Mouse (Mus musculus) midbrain, embryonic 15.5 days (tissue): ENCODE measurements at regions not wholly inside any gene's neighbourhood (a gene's known extent, or its start where the extent isn't known, plus 50 kb on each side); places are given as distances from the start of the nearest gene placed in this dataset.
A peak's percentile ranks its signal among the peaks of the same experiment; 100 is the strongest.

ENCODE experiments used
- ATAC-seq: fragments of 200-750 bp; cut with Nextera tagmentation; replicated peaks from 2 replicates; pipeline ENCODE4 v1.8.0; 2017; ENCODE audit warnings: moderate TSS enrichment
- H3K27ac ChIP-seq: fragments of 300-500 bp; sonication (generic); 2 replicates; pipeline ENCODE4 v1.5.1; 2015; ENCODE audit warnings: mild to moderate bottlenecking, inconsistent platforms
- H3K27me3 ChIP-seq: fragments of 300-500 bp; sonication (generic); replicated peaks from 2 replicates; pipeline ENCODE4 v1.6.1; 2015; ENCODE audit warnings: inconsistent platforms
- H3K36me3 ChIP-seq: fragments of 300-500 bp; sonication (generic); replicated peaks from 2 replicates; pipeline ENCODE4 v1.6.1; 2015; ENCODE audit warnings: inconsistent platforms
- H3K4me1 ChIP-seq: fragments of 300-500 bp; sonication (generic); 2 replicates; pipeline ENCODE4 v1.6.1; 2015; ENCODE audit warnings: inconsistent platforms
- H3K4me2 ChIP-seq: fragments of 300-500 bp; sonication (generic); 2 replicates; pipeline ENCODE4 v1.6.1; 2015; ENCODE audit warnings: inconsistent platforms, mild to moderate bottlenecking, moderate library complexity
- H3K4me3 ChIP-seq: fragments of 300-500 bp; sonication (generic); 2 replicates; pipeline ENCODE4 v1.5.1; 2015; ENCODE audit warnings: mild to moderate bottlenecking, inconsistent platforms
- H3K9ac ChIP-seq: fragments of 300-500 bp; sonication (generic); 2 replicates; pipeline ENCODE4 v1.6.1; 2015; ENCODE audit warnings: mild to moderate bottlenecking, inconsistent platforms
- H3K9me3 ChIP-seq: fragments of 300-500 bp; sonication (generic); 2 replicates; pipeline ENCODE4 v1.6.1; 2016; ENCODE audit warnings: inconsistent platforms
- WGBS: fragments of 180-500 bp; shearing (Covaris S2); methylation state at CpG from one replicate; pipeline ENCODE4 v1.1.7; 2015; ENCODE audit warnings: mixed read lengths; 5-methylcytosine and 5-hydroxymethylcytosine counted together

DNA sequence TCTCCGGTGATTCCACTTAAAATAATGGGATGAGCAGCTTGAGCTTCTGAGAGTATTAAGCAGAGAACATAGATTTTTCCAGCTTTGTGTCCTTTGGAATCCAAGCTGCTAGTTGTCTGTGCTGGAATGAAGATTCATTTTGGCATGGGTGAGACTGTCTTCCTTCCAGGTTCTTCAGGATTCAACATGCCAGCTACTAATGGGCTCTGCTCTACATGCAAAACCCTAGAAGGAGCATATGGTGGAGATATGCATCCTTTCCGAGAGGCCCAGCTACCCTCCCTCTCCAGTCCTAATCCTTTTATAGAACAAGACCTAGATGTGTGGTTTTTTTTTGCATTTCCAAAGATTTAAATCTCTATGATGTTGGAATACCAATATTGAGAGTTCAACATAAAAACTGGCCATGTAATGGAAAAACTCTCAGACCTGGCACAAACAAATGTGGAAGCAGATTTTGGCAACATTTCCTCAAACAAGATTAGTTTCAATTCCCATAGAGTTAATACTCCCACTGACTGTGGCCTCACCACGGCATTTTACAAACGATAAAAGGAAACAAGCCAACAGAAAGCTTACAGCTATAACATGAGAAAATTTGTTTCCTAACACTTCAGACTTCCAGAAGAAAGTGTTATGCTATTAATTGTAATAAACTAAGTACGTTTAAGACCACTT, 364.5 kb downstream of the Sv2b start:
- no peak overlapping the region for H3K27ac ChIP-seq
- ATAC-seq: no peak
- H3K4me1 ChIP-seq: no peaks in the 10 kb centered on the region
- no peaks in the 10 kb centered on the region for H3K27me3 ChIP-seq
- 71% methylated on average over 5 of the region's 5 CpGs for WGBS
- H3K9me3 ChIP-seq: no peaks in the 10 kb centered on the region
- no peak overlapping the region for H3K4me2 ChIP-seq
- H3K4me3 ChIP-seq: no peak overlapping the region
- H3K36me3 ChIP-seq: no peaks in the 10 kb centered on the region
- no peak overlapping the region for H3K9ac ChIP-seq

DNA sequence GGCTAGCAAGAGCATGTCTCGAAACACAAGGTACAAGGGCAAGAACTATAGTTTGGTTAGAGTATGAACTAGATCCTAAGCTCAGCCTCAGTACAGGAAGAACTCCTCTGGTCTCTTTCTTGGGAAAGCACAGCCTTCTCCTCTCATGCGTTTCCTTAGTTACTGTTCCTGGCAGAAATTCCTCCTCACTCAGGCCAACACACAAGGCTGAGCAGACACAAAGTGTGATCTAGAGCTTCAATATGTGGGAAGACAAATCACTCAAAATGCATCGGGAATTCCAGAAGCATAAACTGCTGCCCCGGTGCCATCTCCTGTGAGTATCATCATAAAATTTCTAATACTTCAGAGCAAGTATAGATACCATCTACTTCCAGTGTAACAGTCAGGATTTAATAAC, 366.1 kb downstream of the Sv2b start:
- H3K4me3 ChIP-seq: no peak overlapping the region
- H3K36me3 ChIP-seq: no peaks in the 10 kb centered on the region
- no peak overlapping the region for H3K9ac ChIP-seq
- WGBS: 74% methylated on average over 4 of the region's 4 CpGs
- H3K27ac ChIP-seq: no peak overlapping the region
- H3K9me3 ChIP-seq: no peaks in the 10 kb centered on the region
- no peaks in the 10 kb centered on the region for H3K27me3 ChIP-seq
- no peaks in the 10 kb centered on the region for H3K4me1 ChIP-seq
- H3K4me2 ChIP-seq: no peak overlapping the region
- ATAC-seq: no peak

DNA sequence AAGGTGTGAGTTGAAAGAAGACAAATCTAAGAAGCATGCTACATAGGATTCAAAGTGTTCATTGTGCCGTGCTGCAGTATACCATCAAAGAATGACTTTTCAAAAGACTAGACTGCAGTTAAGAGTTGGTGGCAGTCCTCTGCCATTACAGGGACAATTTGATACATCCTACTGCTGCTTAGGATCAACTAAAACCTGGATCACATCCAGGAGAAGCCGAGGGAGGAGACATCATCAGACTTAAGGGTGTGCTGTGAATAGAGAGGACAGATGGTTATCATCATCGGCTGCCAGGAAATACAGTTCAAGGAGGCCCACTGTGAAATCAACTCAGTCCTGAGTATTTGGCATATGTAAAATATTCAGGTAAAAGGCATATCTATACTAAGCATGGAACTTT, 366.9 kb downstream of the Sv2b start:
- Histone ChIP-seq H3K9me3 (no peaks in the 10 kb centered on the region), H3K4me1 (no peaks in the 10 kb centered on the region), H3K9ac (no peak overlapping the region), H3K4me2 (no peak overlapping the region), H3K36me3 (no peaks in the 10 kb centered on the region), H3K27ac (no peak overlapping the region), H3K4me3 (no peak overlapping the region), H3K27me3 (no peaks in the 10 kb centered on the region)
- ATAC-seq: no peak
- WGBS: 75% methylated on average over 3 of the region's 3 CpGs

DNA sequence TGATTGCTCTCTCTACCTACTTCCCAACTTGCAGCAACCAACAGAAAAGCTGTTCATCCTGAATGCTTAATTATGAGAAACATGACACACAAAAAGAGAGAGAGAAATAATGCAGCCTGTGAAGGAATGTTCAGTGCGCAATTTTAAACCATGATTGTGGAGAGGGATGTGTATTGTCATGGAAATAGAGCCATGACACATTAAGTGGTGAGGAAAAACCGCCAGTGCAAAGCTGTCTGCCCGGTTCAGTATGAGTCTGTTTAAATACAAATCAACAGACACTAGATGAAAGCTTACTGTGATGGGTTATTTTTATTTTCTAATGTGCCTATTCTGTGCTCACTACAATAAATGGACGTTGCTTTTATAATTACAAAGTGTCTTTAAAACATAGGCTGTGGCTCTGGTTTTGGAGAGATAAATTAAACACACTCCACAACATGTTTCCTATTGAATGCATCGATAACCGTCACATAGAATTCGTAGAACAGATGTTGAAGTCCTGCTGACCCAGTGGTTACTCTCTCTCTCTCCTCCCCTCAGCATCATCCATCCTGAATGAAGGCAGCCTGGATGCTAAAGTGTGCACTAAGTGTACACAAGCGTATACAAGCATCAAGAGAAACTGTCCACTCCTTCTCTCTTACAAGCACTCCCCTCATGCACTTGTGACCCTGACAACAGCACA, 374.7 kb upstream of the Slco3a1 start:
- Histone ChIP-seq H3K36me3 (no peaks in the 10 kb centered on the region), H3K4me3 (no peak overlapping the region), H3K4me2 (no peak overlapping the region), H3K27ac (peak overlapping the region; percentile 21; the same call in 1 of the 2 replicates), H3K27me3 (no peaks in the 10 kb centered on the region), H3K9ac (no peak overlapping the region), H3K9me3 (no peaks in the 10 kb centered on the region), H3K4me1 (peaks cover 8% of the 10 kb centered on the region; the same call in 1 of the 2 replicates)
- 39% methylated on average over 8 of the region's 8 CpGs for WGBS
- no peak for ATAC-seq

DNA sequence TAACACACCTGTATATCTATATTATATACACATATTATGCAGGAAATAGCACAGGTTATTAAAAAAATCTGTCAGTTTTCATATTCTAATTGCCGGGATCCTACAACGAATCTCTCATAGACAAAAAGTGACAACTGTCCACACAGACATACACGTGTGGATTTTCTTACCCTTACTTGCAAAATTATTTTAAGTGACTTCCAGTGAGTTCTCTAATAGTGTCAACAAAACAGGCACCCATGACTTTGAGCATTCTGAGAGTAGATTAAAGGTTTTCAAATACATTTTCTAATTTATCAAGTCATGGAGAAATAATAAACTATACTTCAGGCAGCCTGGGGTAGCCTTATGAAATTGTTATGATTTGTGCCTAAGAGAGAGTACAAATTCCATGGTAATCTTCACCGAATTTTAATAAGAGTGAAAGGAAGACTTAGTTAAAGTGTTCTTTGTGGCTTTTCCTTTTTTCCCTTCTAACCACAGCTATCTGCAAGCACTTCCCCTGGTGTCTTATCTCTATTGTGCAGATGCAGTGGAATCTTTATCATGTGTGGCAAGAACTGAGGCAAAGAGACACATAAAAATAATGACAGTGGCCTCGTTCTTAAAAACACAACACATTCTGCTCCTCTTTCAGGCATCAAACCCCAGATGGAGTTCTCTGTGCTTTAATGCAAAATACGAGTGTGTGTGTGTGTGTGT, 373.8 kb upstream of the Slco3a1 start:
- 66% methylated on average over 6 of the region's 6 CpGs for WGBS
- Histone ChIP-seq H3K36me3 (no peaks in the 10 kb centered on the region), H3K9ac (no peak overlapping the region), H3K4me1 (peaks cover 8% of the 10 kb centered on the region; the same call in 1 of the 2 replicates), H3K4me3 (no peak overlapping the region), H3K9me3 (no peaks in the 10 kb centered on the region), H3K4me2 (no peak overlapping the region), H3K27ac (peak overlapping the region; percentile 21; the same call in 1 of the 2 replicates), H3K27me3 (no peaks in the 10 kb centered on the region)
- ATAC-seq: no peak

DNA sequence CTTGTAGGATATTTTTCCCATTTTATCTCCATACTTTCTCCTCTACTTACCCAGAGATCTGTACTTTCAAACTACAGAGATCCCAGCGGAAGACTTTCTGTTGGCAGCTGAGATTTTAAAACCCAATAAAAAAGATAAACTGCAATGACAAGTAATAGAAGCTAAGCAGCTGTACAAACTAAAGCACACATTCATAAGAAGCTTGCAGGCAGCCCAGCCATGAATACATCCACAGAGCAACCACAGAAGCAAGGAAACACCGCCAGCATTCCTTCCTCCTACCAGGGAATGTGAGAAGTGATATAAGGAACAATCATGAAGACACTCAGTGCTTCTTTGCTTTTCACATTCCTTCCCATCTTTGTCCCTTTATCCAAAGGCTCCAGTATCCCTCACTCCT, 372.1 kb upstream of the Slco3a1 start:
- no peak overlapping the region for H3K4me3 ChIP-seq
- H3K9ac ChIP-seq: no peak overlapping the region
- peaks cover 8% of the 10 kb centered on the region; the same call in 1 of the 2 replicates for H3K4me1 ChIP-seq
- no peak overlapping the region for H3K27ac ChIP-seq
- 71% methylated on average over 2 of the region's 2 CpGs for WGBS
- H3K9me3 ChIP-seq: no peaks in the 10 kb centered on the region
- ATAC-seq: no peak
- no peaks in the 10 kb centered on the region for H3K36me3 ChIP-seq
- H3K27me3 ChIP-seq: no peaks in the 10 kb centered on the region
- no peak overlapping the region for H3K4me2 ChIP-seq

DNA sequence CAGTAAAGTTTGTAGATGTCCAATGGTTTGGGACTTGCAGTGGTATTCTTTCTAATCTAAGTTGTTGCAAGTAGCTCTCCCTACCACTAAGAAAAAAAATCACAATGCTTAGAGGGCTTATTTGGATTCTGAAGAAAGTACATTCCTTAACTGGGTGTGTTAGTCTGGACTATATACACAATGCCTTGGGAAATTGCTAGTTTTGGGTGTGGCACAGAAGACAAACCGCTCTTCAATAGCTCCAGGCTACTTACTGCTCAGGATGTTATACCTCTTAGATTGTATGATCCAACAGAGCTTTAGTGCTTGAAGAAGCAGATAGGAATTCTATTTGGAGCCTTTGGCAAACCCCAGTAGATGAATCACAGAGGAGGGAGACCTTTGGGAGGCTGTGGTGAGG, 369.6 kb upstream of the Slco3a1 start:
- H3K9me3 ChIP-seq: no peaks in the 10 kb centered on the region
- H3K4me1 ChIP-seq: peaks cover 3% of the 10 kb centered on the region; the same call in 1 of the 2 replicates
- no peak overlapping the region for H3K27ac ChIP-seq
- ATAC-seq: no peak
- 91% methylated on average over 1 of the region's 1 CpGs for WGBS
- no peak overlapping the region for H3K4me2 ChIP-seq
- H3K4me3 ChIP-seq: no peak overlapping the region
- H3K36me3 ChIP-seq: no peaks in the 10 kb centered on the region
- H3K27me3 ChIP-seq: no peaks in the 10 kb centered on the region
- no peak overlapping the region for H3K9ac ChIP-seq

DNA sequence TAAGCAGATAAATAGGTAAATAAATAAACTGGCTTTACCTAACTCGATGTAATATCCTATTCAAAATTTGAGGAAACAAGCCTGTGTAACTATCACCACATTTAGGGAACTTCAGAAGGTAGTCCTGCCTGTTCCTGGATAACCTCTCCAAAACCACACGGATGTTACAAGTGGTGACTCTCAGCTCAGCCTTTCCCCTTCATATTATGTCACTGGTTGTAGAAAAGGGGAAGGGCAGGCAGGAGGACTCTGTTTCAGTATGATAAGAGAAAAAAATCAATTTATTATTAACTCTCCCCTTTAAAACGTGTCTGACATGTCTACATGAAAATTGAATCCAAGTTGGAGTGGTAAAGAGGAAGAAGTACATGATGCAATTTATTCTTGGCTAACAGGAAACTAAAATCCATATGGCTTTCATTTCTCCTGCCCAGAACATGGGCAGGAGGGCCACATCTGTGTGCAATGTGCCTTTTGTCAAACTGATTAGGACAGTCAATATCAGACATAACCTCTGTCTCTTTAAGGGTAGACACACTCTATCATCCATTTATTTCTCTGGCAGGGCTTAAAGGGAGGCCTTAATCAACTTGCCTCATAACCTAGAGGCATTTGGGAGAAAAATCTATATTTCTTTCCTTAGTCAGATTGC, 353.9 kb upstream of the Slco3a1 start:
- no peak for ATAC-seq
- H3K27me3 ChIP-seq: no peaks in the 10 kb centered on the region
- no peaks in the 10 kb centered on the region for H3K36me3 ChIP-seq
- WGBS: 68% methylated on average over 3 of the region's 3 CpGs
- H3K4me3 ChIP-seq: no peak overlapping the region
- no peak overlapping the region for H3K4me2 ChIP-seq
- H3K9me3 ChIP-seq: no peaks in the 10 kb centered on the region
- H3K27ac ChIP-seq: no peak overlapping the region
- no peak overlapping the region for H3K9ac ChIP-seq
- 0 out of 2 replicates have a peak, but pooled peaks cover 3% of the 10 kb centered on the region for H3K4me1 ChIP-seq

DNA sequence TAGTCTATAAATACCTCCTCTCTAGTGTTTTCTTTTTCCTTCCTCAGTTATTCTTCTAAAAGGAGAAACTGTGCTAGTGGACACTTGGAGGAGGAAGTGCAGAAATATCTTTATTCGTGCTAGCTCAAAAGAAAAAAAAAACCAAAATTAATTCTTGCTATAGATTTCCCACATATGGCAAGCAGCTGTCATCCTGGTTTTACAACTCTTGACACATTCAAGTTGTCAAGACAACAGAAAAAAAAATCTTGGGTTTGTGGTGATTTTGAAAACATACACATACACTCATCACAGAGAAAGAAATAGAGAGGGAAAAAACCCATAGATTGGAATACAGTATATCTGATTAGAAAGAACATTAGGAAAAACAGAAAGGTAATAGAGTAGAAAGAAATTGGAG, 352.8 kb upstream of the Slco3a1 start:
- Histone ChIP-seq H3K36me3 (no peaks in the 10 kb centered on the region), H3K9ac (no peak overlapping the region), H3K9me3 (no peaks in the 10 kb centered on the region), H3K4me2 (no peak overlapping the region), H3K27ac (no peak overlapping the region), H3K27me3 (no peaks in the 10 kb centered on the region), H3K4me3 (no peak overlapping the region), H3K4me1 (no peaks in the 10 kb centered on the region)
- 78% methylated on average over 1 of the region's 1 CpGs for WGBS
- ATAC-seq: no peak

DNA sequence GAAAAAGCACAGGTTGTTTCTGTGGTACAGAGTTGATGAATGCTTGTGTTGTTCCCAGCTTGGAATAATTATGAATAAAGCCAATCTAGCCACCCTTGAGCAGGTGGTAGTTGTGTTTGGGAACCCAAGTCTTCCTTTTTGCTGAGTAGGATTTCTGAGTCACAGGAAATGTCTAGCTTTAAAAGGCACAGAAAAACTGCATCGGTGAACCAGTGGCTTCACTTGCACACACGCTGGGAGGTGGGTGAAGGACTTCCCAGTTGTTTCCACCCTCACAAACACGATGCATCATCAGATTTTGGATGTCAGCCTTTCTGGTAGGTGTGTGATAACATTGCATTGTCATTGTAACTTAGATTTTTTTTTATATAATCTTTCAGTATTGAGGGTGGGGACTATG, 322.9 kb upstream of the Slco3a1 start:
- WGBS: 82% methylated on average over 3 of the region's 3 CpGs
- no peak for ATAC-seq
- no peak overlapping the region for H3K4me2 ChIP-seq
- no peaks in the 10 kb centered on the region for H3K9me3 ChIP-seq
- H3K27ac ChIP-seq: no peak overlapping the region
- no peak overlapping the region for H3K9ac ChIP-seq
- H3K27me3 ChIP-seq: no peaks in the 10 kb centered on the region
- H3K36me3 ChIP-seq: no peaks in the 10 kb centered on the region
- no peak overlapping the region for H3K4me3 ChIP-seq
- no peaks in the 10 kb centered on the region for H3K4me1 ChIP-seq

DNA sequence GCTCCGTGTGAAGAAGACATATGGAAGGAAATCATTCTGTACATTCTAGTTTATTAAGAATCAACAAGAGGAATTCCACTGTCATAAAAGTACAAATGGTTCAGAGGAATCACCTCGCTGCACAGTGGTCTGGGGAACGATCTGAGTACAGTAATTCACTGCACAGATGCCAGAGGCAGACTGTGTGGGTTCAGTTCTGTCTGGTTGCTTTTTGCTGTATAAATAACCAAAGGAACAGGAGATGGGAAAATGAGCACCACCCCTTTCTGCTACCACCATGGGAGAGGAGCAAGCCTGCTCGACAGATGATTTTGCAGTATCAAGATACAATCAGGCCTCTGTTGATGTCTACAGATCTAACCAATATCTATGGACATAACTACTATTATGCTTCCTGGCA, 322.1 kb upstream of the Slco3a1 start:
- Histone ChIP-seq H3K9me3 (no peaks in the 10 kb centered on the region), H3K27ac (no peak overlapping the region), H3K4me3 (no peak overlapping the region), H3K4me2 (no peak overlapping the region), H3K36me3 (no peaks in the 10 kb centered on the region), H3K4me1 (no peaks in the 10 kb centered on the region), H3K9ac (no peak overlapping the region), H3K27me3 (no peaks in the 10 kb centered on the region)
- 77% methylated on average over 4 of the region's 4 CpGs for WGBS
- no peak for ATAC-seq

DNA sequence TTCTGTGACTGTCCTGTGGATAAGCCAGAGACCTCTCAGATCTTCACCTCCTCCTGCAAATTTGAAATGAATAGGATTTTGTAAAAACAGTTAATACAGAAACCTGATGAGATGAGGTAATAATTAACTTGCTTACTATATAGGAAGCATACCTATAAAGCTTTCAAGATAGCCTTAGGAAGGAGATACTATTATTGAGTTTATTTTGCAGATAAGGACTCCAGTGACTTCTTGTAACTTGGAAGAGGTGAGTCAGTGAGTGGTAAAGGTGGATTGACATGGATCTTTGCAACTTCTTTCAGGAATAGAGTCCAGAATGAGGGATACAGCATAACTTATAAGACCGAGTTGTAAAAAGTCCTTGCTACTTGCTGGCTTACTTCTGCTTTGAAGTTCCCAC, 315.7 kb upstream of the Slco3a1 start:
- no peak overlapping the region for H3K9ac ChIP-seq
- ATAC-seq: no peak
- H3K4me3 ChIP-seq: no peak overlapping the region
- H3K4me1 ChIP-seq: no peaks in the 10 kb centered on the region
- H3K27ac ChIP-seq: no peak overlapping the region
- H3K27me3 ChIP-seq: no peaks in the 10 kb centered on the region
- no peak overlapping the region for H3K4me2 ChIP-seq
- H3K36me3 ChIP-seq: no peaks in the 10 kb centered on the region
- no peaks in the 10 kb centered on the region for H3K9me3 ChIP-seq
- 87% methylated on average over 1 of the region's 1 CpGs for WGBS
